Mouse (Mus musculus): ENCODE measurements around the gene Ascl1.
A peak's percentile ranks its signal among the peaks of the same experiment; 100 is the strongest.

Gene Ascl1

GRCm38 (mm10) chr10:87493576-87493975, at the start of gene Ascl1:
Gene Ascl1, minus strand, starts transcription at chr10:87493660.
- no peak for DNase-seq

- no peak for DNase-seq
Measured at GRCm38 (mm10) chr10:87534172-87534571, 40.7 kb upstream of the Ascl1 start.

GRCm38 (mm10) chr10:87521646-87522045, 28.2 kb upstream of the Ascl1 start, which contains the start of gene Pah:
Gene Pah, plus strand, starts transcription at chr10:87521795.
- DNase-seq, result no peak

- DNase-seq, result no peak
Measured at GRCm38 (mm10) chr10:87520401-87521116, 27.1 kb upstream of the Ascl1 start.

- no peak for DNase-seq
Measured at GRCm38 (mm10) chr10:87518585-87518984, 25.1 kb upstream of the Ascl1 start.

GRCm38 (mm10) chr10:87513052-87513451, 19.6 kb upstream of the Ascl1 start:
- no peak for DNase-seq

- no peak for DNase-seq
Measured at GRCm38 (mm10) chr10:87508581-87508980, 15.1 kb upstream of the Ascl1 start.

- no peak for DNase-seq
Measured at GRCm38 (mm10) chr10:87503946-87504345, 10.5 kb upstream of the Ascl1 start.

- no peak for DNase-seq
Measured at GRCm38 (mm10) chr10:87502283-87502682, 8.8 kb upstream of the Ascl1 start.

- DNase-seq, result no peak
Measured at GRCm38 (mm10) chr10:87501659-87502042, 8.2 kb upstream of the Ascl1 start.

- DNase-seq, result no peak
Measured at GRCm38 (mm10) chr10:87500926-87501658, 7.6 kb upstream of the Ascl1 start.

- no peak for DNase-seq
Measured at GRCm38 (mm10) chr10:87497056-87497455, 3.6 kb upstream of the Ascl1 start.

- DNase-seq, result peak; percentile 12
Measured at GRCm38 (mm10) chr10:87494596-87494995, 1.1 kb upstream of the Ascl1 start.

GRCm38 (mm10) chr10:87494176-87494575, 716 bp upstream of the Ascl1 start:
- no peak for DNase-seq

- DNase-seq, result peak; percentile 18
Measured at GRCm38 (mm10) chr10:87492661-87493551, 554 bp downstream of the Ascl1 start.

GRCm38 (mm10) chr10:87492332-87492660, 1.2 kb downstream of the Ascl1 start:
- DNase-seq, result no peak

GRCm38 (mm10) chr10:87491485-87492040, 1.9 kb downstream of the Ascl1 start:
- no peak for DNase-seq

GRCm38 (mm10) chr10:87490328-87490727, 3.1 kb downstream of the Ascl1 start:
- DNase-seq, result no peak

- no peak for DNase-seq
Measured at GRCm38 (mm10) chr10:87489246-87490009, 4.0 kb downstream of the Ascl1 start.

GRCm38 (mm10) chr10:87488429-87489145, 4.9 kb downstream of the Ascl1 start:
- DNase-seq, result no peak
